Comparison of ENCODE assay signal across 21 mouse cellular contexts in genomic region chr3:65541552-65541935, GRCm38 (mm10). TPM values are rescaled to one million over a fixed set of nuclear protein-coding genes. Genes with fewer than 3 reads are reported as not detected.
DNase-seq lines count a peak whose midpoint lies in the region; ATAC-seq and TF ChIP-seq lines count a peak whose summit lies in the region.
"Had no signal": no experiment of that assay in that cellular context is flagged by ENCODE, and none has a peak within 500 bp of the region (broad histone marks: within the 10 kb centered on the region; RNA-seq: fewer than 3 reads in every experiment).

No protein-coding gene starts in this region.

- TF ChIP-seq POLR2A in small intestine, adult 2 months (IDR thresholded peaks at IDR 0.05; ENCODE audit: low read depth, low read length) = no peak

- no peak overlapping the region for H3K4me3 ChIP-seq in G1E (ENCODE audit: low read depth, low read length)
- no peak overlapping the region for H3K4me3 ChIP-seq in intestine, embryonic 15.5 days (replicated peaks)
- H3K4me3 ChIP-seq in liver, embryonic 14.5 days (ENCODE audit: insufficient read depth in 1 of 2, low read depth in 2 of 2, low read length in 2 of 2) = no peak overlapping the region
- H3K4me3 ChIP-seq in small intestine, adult 2 months (ENCODE audit: low read depth, low read length) = no peak overlapping the region
- H3K4me3 ChIP-seq: embryonic facial prominence, embryonic 10.5 days; hindbrain, embryonic 12.5 days; limb, embryonic 15.5 days; midbrain, embryonic 13.5 days; neural tube, embryonic 12.5 days had no signal

- DNase-seq in G1E (ENCODE audit: low spot score) = no peak
- DNase-seq in liver, embryonic 14.5 days (ENCODE audit: low read depth in 3 of 3, low spot score in 3 of 3) = no peak
- DNase-seq in adrenal gland, adult 2 months = no peak
- DNase-seq in lung, postnatal 4 days = no peak
- no peak for DNase-seq in right cerebral cortex, adult 18-20 months
- DNase-seq: adrenal gland, postnatal 25 days; cerebellum, adult 9-11 months; gastrocnemius, postnatal 14 days; left cerebral cortex, postnatal 4 days; retina, postnatal 1 day; right cerebral cortex, postnatal 4 days had no signal

- no peak overlapping the region for H3K27ac ChIP-seq in intestine, embryonic 15.5 days
- H3K27ac ChIP-seq in liver, embryonic 14.5 days = no peak overlapping the region
- peak overlapping the region; percentile 43; the same call in 1 of the 2 replicates for H3K27ac ChIP-seq in small intestine, adult 2 months (ENCODE audit: insufficient read depth, low read depth, low read length)
- H3K27ac ChIP-seq: embryonic facial prominence, embryonic 10.5 days; hindbrain, embryonic 12.5 days; kidney, postnatal 0 days; limb, embryonic 15.5 days; midbrain, embryonic 13.5 days; neural tube, embryonic 12.5 days had no signal

- TF ChIP-seq CTCF in G1E (IDR thresholded peaks at IDR 0.05; ENCODE audit: low read depth, low read length) = no peak
- no peak for TF ChIP-seq CTCF in liver, embryonic 14.5 days (IDR thresholded peaks at IDR 0.05; ENCODE audit: low read depth)
- no peak for TF ChIP-seq CTCF in small intestine, adult 2 months (IDR thresholded peaks at IDR 0.05; ENCODE audit: extremely low read depth, insufficient read length, insufficient replicate concordance, low read depth, low read length)

- no peak overlapping the region for H3K4me2 ChIP-seq in intestine, embryonic 15.5 days (replicated peaks)
- no peak overlapping the region for H3K4me2 ChIP-seq in liver, embryonic 14.5 days (ENCODE audit: low read depth)
- H3K4me2 ChIP-seq: hindbrain, embryonic 12.5 days; limb, embryonic 15.5 days; midbrain, embryonic 13.5 days; neural tube, embryonic 12.5 days had no signal

- H3K36me3 ChIP-seq in G1E (replicated peaks) = no peaks in the 10 kb centered on the region
- H3K36me3 ChIP-seq in intestine, embryonic 15.5 days = no peaks in the 10 kb centered on the region
- no peaks in the 10 kb centered on the region for H3K36me3 ChIP-seq in liver, embryonic 14.5 days (replicated peaks; ENCODE audit: control insufficient read depth, insufficient read depth, low read depth)
- H3K36me3 ChIP-seq in small intestine, adult 2 months (ENCODE audit: control insufficient read depth, insufficient read depth, low read length) = no peaks in the 10 kb centered on the region
- H3K36me3 ChIP-seq: hindbrain, embryonic 12.5 days; limb, embryonic 15.5 days; midbrain, embryonic 13.5 days; neural tube, embryonic 12.5 days had no signal

- H3K27me3 ChIP-seq in G1E (ENCODE audit: insufficient read depth, low read length) = no peaks in the 10 kb centered on the region
- no peaks in the 10 kb centered on the region for H3K27me3 ChIP-seq in intestine, embryonic 15.5 days (replicated peaks)
- no peaks in the 10 kb centered on the region for H3K27me3 ChIP-seq in liver, embryonic 14.5 days (ENCODE audit: control insufficient read depth, insufficient read depth, low read length)
- no peaks in the 10 kb centered on the region for H3K27me3 ChIP-seq in small intestine, adult 2 months (ENCODE audit: control insufficient read depth, insufficient read depth, low read length)
- H3K27me3 ChIP-seq: hindbrain, embryonic 12.5 days; limb, embryonic 15.5 days; midbrain, embryonic 13.5 days; neural tube, embryonic 12.5 days had no signal

- ATAC-seq in G1E (ENCODE audit: extremely low read depth, insufficient number of reproducible peaks, low FRiP score, poor library complexity, severe bottlenecking) = peak; percentile 93
- ATAC-seq in intestine, embryonic 15.5 days = peak; percentile 91
- peak; percentile 60; the same call in 1 of the 2 replicates for ATAC-seq in liver, embryonic 14.5 days (ENCODE audit: insufficient read depth)
- ATAC-seq: forebrain, embryonic 16.5 days; lung, postnatal 0 days; midbrain, embryonic 13.5 days had no signal

- no peak overlapping the region for H3K9ac ChIP-seq in intestine, embryonic 15.5 days
- no peak overlapping the region for H3K9ac ChIP-seq in liver, embryonic 14.5 days (replicated peaks)
- H3K9ac ChIP-seq: hindbrain, embryonic 12.5 days; limb, embryonic 15.5 days; midbrain, embryonic 13.5 days; neural tube, embryonic 12.5 days had no signal

- peaks cover 13% of the 10 kb centered on the region for H3K4me1 ChIP-seq in G1E (ENCODE audit: insufficient read depth, low read depth, low read length)
- H3K4me1 ChIP-seq in intestine, embryonic 15.5 days (replicated peaks) = no peaks in the 10 kb centered on the region
- peaks cover 2 to 9% of the 10 kb centered on the region in 2 experiments; a peak in 3 of 4 replicates for H3K4me1 ChIP-seq in liver, embryonic 14.5 days (replicated peaks; ENCODE audit: control insufficient read depth in 2 of 2, insufficient read depth in 2 of 2, low read length in 1 of 2)
- peaks cover 5% of the 10 kb centered on the region for H3K4me1 ChIP-seq in small intestine, adult 2 months (ENCODE audit: control insufficient read depth, insufficient read depth, insufficient read length, low read length)
- H3K4me1 ChIP-seq: limb, embryonic 15.5 days; neural tube, embryonic 12.5 days had no signal

- WGBS in intestine, embryonic 15.5 days = 35% methylated on average over 4 of the region's 4 CpGs
- 21% methylated on average over 4 of the region's 4 CpGs for WGBS in liver, embryonic 14.5 days (ENCODE audit: insufficient replicate concordance)
- WGBS in small intestine, adult 2 months = 23% methylated on average over 4 of the region's 4 CpGs

- no peak for TF ChIP-seq EP300 in liver, embryonic 14.5 days (IDR thresholded peaks at IDR 0.05; ENCODE audit: low read depth)

- no peaks in the 10 kb centered on the region for H3K9me3 ChIP-seq in G1E (replicated peaks)
- H3K9me3 ChIP-seq in intestine, embryonic 15.5 days = no peaks in the 10 kb centered on the region
- no peaks in the 10 kb centered on the region for H3K9me3 ChIP-seq in liver, embryonic 14.5 days (ENCODE audit: control insufficient read depth, low read length)
- H3K9me3 ChIP-seq: embryonic facial prominence, embryonic 10.5 days; hindbrain, embryonic 12.5 days; limb, embryonic 15.5 days; midbrain, embryonic 13.5 days; neural tube, embryonic 12.5 days had no signal

RNA-seq across cellular contexts. Expression of gene Tiparp, which starts 13.3 kb away (rescaled TPM):
- total RNA-seq in G1E (2014; fragmentation: Nextera tagmentation) (17.8 and 19.3 TPM in 2 replicates), G1E (2017) (22.6 TPM in 2 replicates)
- polyA plus RNA-seq in G1E (2012) = 0.98 and 1.1 TPM in 2 replicates
- polyA plus RNA-seq in intestine, embryonic 15.5 days (2015; fragmentation: Nextera tagmentation; extraction: Ambion mirVana) = 39.0 and 45.6 TPM in 2 replicates
- 1.2 and 1.5 TPM in 2 replicates for polyA plus RNA-seq in liver, embryonic 14.5 days (2012; rRNA removed)
- 4.0 and 6.1 TPM in 2 replicates for polyA plus RNA-seq in liver, embryonic 14.5 days (2014; fragmentation: Nextera tagmentation; extraction: Ambion mirVana)
- 1.3 and 4.2 TPM in 2 replicates for polyA plus RNA-seq in small intestine, adult 2 months (2012; rRNA removed)
- 10 to 100 TPM; 14.9 to 19.1 TPM for total RNA-seq in adrenal gland, adult 2 months (2021)
- 2.9 and 3.2 TPM in 2 replicates for polyA plus RNA-seq in adrenal gland, adult 2 months (2012; rRNA removed)
